Mouse (Mus musculus) c-Kit-positive CD71-negative TER-119-negative erythroid progenitor cells, embryonic 14.5 days (primary cell): ENCODE data around the gene Myd88.
"Not testable (repeated sequence)": the region's sequence is repeated elsewhere in the genome, so short reads cannot be mapped to it uniquely, and the experiment has no call there.

Experiments used
- DNase-seq: peaks from one replicate; pipeline ENCODE4 v3.0.0-alpha.2; 2013; ENCODE audit warnings: low read depth

Gene Myd88

GRCm38 (mm10) chr9:119340909-119341816, at the start of gene Myd88:
TSS of gene Myd88 (minus strand) at chr9:119341411.
- DNase-seq: peak; percentile 91

- DNase-seq: no peak
These were observed 49.0 kb upstream of the Myd88 start for GRCm38 (mm10) chr9:119390214-119390613.

- DNase-seq: no peak
These were observed 47.7 kb upstream of the Myd88 start for GRCm38 (mm10) chr9:119388956-119389355.

- DNase-seq: no peak
These were observed 41.4 kb upstream of the Myd88 start for GRCm38 (mm10) chr9:119382603-119383002.

GRCm38 (mm10) chr9:119378231-119378630, 37.0 kb upstream of the Myd88 start:
- DNase-seq: no peak

GRCm38 (mm10) chr9:119375556-119375955, 34.3 kb upstream of the Myd88 start:
- DNase-seq: no peak

GRCm38 (mm10) chr9:119375008-119375407, 33.8 kb upstream of the Myd88 start:
- no peak for DNase-seq

- no peak for DNase-seq
These were observed 30.0 kb upstream of the Myd88 start for GRCm38 (mm10) chr9:119371251-119371650.

- not testable (repeated sequence) for DNase-seq
These were observed 29.6 kb upstream of the Myd88 start for GRCm38 (mm10) chr9:119370770-119371169.

- no peak for DNase-seq
These were observed 27.2 kb upstream of the Myd88 start for GRCm38 (mm10) chr9:119368367-119368766.

- no peak for DNase-seq
These were observed 24.1 kb upstream of the Myd88 start, which contains the start of gene Slc22a14 for GRCm38 (mm10) chr9:119365284-119365683. TSS of gene Slc22a14 (minus strand) at chr9:119365553.

GRCm38 (mm10) chr9:119363229-119363628, 22.0 kb upstream of the Myd88 start:
- no peak for DNase-seq

GRCm38 (mm10) chr9:119361416-119361815, 20.2 kb upstream of the Myd88 start:
- DNase-seq: no peak

GRCm38 (mm10) chr9:119358058-119358429, 16.8 kb upstream of the Myd88 start:
- no peak for DNase-seq

- DNase-seq: peak; percentile 83
These were observed 16.3 kb upstream of the Myd88 start, which contains the start of gene Xylb for GRCm38 (mm10) chr9:119357331-119358057. TSS of gene Xylb (plus strand) at chr9:119357381.

- no peak for DNase-seq
These were observed 14.7 kb upstream of the Myd88 start for GRCm38 (mm10) chr9:119355943-119356342.

- no peak for DNase-seq
These were observed 12.7 kb upstream of the Myd88 start for GRCm38 (mm10) chr9:119353926-119354325.

GRCm38 (mm10) chr9:119352060-119352459, 10.8 kb upstream of the Myd88 start:
- peak; percentile 56 for DNase-seq

- DNase-seq: no peak
These were observed 9.9 kb upstream of the Myd88 start for GRCm38 (mm10) chr9:119350947-119351705.

GRCm38 (mm10) chr9:119350531-119350930, 9.3 kb upstream of the Myd88 start:
- DNase-seq: no peak

- no peak for DNase-seq
These were observed 5.2 kb upstream of the Myd88 start for GRCm38 (mm10) chr9:119346376-119346775.

GRCm38 (mm10) chr9:119342728-119343127, 1.5 kb upstream of the Myd88 start:
- DNase-seq: no peak
